Mouse (Mus musculus) mesoderm, embryonic 11.5 days (tissue): ENCODE measurements around the gene Gm49333.
A peak's percentile ranks its signal among the peaks of the same experiment; 100 is the strongest.
"Not testable (repeated sequence)": the region's sequence is repeated elsewhere in the genome, so short reads cannot be mapped to it uniquely, and the experiment has no call there.

Source experiments
- DNase-seq: peaks from one replicate; pipeline ENCODE4 v3.0.0-alpha.2; 2012; ENCODE audit warnings: low read depth, low spot score

Gene Gm49333

GRCm38 (mm10) chr16:20623211-20623610 lies 11.8 kb downstream of the Gm49333 start:
- DNase-seq, result no peak

- no peak for DNase-seq
These were observed 17.5 kb downstream of the Gm49333 start for GRCm38 (mm10) chr16:20628871-20629391.

- peak; percentile 30 for DNase-seq
These were observed 18.6 kb downstream of the Gm49333 start, which contains the start of gene Ece2 for GRCm38 (mm10) chr16:20629731-20630634. Ece2 (plus strand) TSS chr16:20629828.

- no peak for DNase-seq
These were observed 26.0 kb downstream of the Gm49333 start for GRCm38 (mm10) chr16:20637410-20637809.

- no peak for DNase-seq
These were observed 27.0 kb downstream of the Gm49333 start for GRCm38 (mm10) chr16:20638367-20638766.

GRCm38 (mm10) chr16:20642161-20642560 lies 30.8 kb downstream of the Gm49333 start:
- DNase-seq, result peak; percentile 61

- no peak for DNase-seq
These were observed 32.5 kb downstream of the Gm49333 start for GRCm38 (mm10) chr16:20643911-20644310.

- peak; percentile 95 for DNase-seq
These were observed 39.9 kb downstream of the Gm49333 start, which contains the start of gene Psmd2 for GRCm38 (mm10) chr16:20651076-20651946. Psmd2 (plus strand) TSS chr16:20651652.

GRCm38 (mm10) chr16:20651947-20652310 lies 40.5 kb downstream of the Gm49333 start:
- DNase-seq, result no peak

- no peak for DNase-seq
These were observed 41.9 kb downstream of the Gm49333 start for GRCm38 (mm10) chr16:20653315-20653714.

GRCm38 (mm10) chr16:20657661-20658060 lies 46.3 kb downstream of the Gm49333 start:
- DNase-seq, result no peak

GRCm38 (mm10) chr16:20668013-20668412 lies 56.6 kb downstream of the Gm49333 start, which contains the start of gene Eif4g1:
Eif4g1 (plus strand) TSS chr16:20668313.
- DNase-seq, result not testable (repeated sequence)

GRCm38 (mm10) chr16:20670291-20670690 lies 58.9 kb downstream of the Gm49333 start:
- DNase-seq, result no peak

- DNase-seq, result no peak
These were observed 60.5 kb downstream of the Gm49333 start for GRCm38 (mm10) chr16:20671886-20672285.

- peak; percentile 97 for DNase-seq
These were observed 61.1 kb downstream of the Gm49333 start for GRCm38 (mm10) chr16:20672500-20672902.

GRCm38 (mm10) chr16:20672965-20673705 lies 61.7 kb downstream of the Gm49333 start:
- no peak for DNase-seq

- DNase-seq, result no peak
These were observed 62.4 kb downstream of the Gm49333 start for GRCm38 (mm10) chr16:20673706-20674303.

- DNase-seq, result no peak
These were observed 63.8 kb downstream of the Gm49333 start for GRCm38 (mm10) chr16:20675213-20675612.

- DNase-seq, result no peak
These were observed 65.3 kb downstream of the Gm49333 start for GRCm38 (mm10) chr16:20676702-20677101.

GRCm38 (mm10) chr16:20677380-20677779 lies 66.0 kb downstream of the Gm49333 start:
- DNase-seq, result no peak
